Mouse (Mus musculus): ENCODE results near the gene Hoxb4. TPM values are rescaled to one million over a fixed set of nuclear protein-coding genes. Genes with fewer than 3 reads are reported as not detected.

The Hoxb4 gene
- 3.3 TPM for polyA plus RNA-seq (2015; fragmentation: Illumina TruSeq; extraction: RNeasy Lipid Tissue Mini Kit (QIAGEN cat#74804); ENCODE audit: insufficient read depth, low replicate concordance)

DNA sequence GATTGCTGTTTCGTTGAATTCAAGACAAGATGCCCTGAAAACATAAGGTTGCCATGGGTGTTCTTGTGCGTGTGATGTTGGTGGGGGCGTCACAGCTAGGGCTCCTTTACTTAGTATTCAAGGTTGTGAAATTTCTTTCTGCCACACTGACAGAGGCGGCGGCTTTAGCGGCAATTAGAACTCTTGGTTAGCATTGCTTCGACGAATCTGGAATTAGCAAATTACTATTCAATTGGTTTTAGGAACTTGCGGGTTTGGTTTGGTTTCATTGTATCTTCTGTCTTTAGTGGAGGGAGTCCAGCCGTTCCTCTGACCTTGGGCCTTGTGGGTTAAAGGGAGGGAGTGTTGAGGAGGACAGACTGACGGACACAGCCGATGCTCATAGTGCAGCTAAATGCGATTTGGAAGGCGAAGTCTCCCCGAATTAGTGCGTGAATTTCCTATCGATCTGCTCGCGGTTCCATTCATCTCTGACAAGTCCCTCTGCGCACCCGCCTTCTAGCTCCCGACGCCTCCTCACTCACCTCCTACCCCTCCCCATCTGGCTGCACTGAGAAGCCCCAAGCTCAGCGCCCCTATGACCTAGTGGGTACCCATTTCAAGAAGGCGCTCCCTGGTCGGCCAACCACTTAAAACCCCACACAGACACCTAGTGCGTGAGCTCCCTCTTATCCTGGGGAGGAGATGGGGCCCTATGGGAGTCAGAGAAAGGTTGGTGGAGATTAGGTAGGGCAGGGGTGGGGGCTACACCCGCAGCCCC lies at the start of gene Hoxb4:
Gene Hoxb4, plus strand, starts transcription at position 660 of the 760 bp plus-strand sequence.

DNA sequence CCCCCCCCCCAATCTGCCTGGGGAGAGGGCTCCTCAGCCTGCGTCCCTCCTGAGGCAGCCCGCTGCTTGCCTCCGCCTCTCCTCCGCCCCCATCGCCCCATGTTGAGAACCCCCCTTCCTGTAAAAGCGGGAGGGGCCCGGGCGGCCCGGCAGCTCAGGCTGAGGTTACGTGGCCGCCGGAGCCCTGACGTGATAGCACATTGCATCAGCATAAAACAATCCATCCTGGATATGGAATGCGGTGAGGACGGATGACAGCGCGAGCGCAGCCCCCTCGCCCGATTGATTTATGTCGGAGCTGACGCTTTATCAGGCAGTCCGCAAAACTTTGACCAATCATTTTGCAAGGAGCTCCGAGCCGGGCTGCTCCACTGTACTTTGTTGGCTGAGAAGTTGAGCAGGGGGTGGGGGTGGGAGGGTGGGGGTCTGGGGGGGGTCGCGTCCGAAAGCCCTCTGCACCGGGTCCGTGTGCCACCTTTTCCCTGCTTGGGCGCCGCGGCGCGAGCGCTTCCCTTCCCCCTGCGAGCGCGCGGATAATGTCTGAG lies 47.0 kb upstream of the Hoxb4 start, which contains the start of gene Hoxb9:
Gene Hoxb9, plus strand, starts transcription at position 462 of the 545 bp plus-strand sequence.

DNA sequence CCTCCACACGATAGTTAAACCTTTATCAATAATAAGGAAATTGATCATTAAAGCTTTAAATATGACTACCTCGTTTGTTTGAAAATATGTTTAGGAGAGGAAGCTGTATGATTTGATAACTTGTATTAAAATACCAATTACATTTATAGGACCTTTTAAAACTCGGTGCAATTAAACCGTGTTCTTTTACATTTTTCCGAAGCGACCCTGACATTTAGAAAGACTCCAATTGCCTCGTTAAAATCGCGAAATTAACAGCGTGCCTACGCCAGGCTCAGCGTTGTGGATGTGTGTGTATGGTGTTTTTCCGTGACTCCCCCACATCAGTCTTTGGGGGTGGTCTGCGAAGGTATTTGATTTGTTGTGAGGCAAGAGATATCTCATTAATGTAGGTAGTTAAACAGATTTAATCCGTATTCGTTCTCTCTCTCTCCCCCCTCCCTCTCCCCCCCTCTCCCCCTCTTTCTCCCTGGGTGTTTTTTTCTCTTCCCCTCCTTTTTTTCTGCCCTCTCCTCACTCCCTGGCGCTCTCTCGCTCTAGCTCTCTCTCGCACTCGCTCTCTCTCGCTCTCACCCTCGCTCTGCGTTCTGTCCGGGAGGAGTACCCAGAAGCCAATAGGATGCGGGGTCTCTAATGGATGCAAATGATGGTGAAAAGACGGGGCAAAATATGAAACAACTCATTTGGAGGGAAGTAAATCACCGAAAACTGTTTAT lies 36.1 kb upstream of the Hoxb4 start, which contains the start of gene Hoxb8:
Gene Hoxb8, plus strand, starts transcription at position 51 of the 716 bp plus-strand sequence.

DNA sequence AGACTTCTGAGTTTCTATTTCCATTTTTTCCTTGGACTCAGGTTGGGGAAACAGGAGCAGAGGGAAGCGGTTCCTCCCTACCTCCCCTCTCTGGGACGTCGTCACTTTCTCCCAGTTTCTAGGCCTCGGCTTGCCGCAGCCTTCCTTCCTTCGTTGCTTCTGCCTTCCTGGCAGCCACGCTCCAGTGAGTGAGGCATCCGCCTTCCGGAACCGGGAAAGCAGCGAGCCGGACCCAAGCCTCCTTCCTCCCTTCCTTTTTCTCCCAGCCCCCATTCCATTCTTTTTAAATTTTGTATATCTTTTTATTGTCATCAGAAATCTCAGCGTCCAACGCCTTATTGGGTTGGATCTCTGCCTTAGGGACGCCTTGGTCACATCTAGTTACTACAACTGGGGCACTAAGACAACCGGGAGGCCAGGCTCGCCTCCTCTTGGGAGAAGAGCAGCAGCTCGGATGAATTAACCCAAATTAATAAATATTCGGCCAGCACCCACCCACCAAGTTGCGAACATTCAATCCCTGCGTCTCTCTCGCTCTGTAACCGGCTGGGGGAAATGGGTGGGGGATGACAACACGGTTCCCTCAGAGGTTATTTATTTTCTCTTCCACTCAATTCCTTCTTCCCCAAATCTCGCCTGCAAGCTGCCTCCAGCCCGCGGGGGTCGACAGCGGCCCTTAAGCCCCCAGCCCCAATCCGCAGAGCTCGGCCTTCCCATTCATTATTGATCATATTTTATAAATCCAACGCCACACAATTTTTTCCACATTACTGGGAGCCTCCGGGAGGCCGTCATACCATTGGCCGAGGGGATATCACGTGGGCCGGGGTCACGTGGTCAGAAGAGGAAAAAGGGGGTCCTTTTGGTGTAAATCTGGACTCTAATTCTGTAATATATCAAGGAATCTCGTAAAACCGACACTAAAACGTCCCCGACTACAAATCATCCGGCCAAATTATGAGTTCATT lies 32.0 kb upstream of the Hoxb4 start, which contains the start of gene Hoxb7:
Gene Hoxb7, plus strand, starts transcription at position 853 of the 968 bp plus-strand sequence.

DNA sequence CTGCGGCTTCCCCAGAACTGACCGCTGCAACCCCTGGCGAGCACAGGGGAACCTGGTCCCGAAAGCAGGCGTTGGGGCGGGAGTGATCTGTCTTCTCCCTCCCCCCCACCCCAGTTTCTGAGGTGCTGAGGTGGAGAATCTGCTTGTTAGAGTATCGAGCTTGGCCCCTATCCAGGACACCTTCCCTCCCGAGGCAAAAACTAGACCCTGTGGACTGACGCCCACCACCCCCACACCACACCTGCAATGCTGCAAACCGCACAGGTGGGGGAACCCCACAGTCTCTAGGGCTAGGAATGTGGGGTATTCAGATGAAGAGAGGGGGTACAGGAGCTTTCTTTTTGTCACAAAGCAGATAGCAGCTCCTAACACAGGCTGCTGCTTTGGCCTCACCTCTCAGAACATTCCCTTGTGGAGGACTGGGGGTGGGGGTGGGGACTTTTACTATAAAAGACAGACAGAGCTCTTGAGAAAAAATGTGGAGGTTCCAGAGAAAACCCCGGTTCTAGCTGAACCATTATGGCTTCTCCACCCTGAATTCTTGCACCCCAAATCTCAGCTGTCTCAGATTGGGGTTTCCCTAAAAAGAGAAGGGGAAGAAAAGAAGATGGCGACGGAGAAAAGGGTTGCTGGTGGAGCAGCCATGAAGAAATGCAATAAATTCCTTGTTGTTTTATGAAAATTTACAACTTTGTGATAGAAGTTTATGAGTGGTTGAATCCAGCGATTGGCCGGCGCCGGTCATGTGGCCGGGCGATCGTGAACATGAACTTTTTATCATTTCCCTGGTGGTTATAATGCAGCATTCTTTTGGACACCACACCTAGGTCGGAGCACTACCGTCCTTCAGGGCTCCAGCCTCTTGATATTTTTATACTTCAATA lies 26.1 kb upstream of the Hoxb4 start, which contains the start of gene Hoxb6:
Gene Hoxb6, plus strand, starts transcription at position 796 of the 884 bp plus-strand sequence.

DNA sequence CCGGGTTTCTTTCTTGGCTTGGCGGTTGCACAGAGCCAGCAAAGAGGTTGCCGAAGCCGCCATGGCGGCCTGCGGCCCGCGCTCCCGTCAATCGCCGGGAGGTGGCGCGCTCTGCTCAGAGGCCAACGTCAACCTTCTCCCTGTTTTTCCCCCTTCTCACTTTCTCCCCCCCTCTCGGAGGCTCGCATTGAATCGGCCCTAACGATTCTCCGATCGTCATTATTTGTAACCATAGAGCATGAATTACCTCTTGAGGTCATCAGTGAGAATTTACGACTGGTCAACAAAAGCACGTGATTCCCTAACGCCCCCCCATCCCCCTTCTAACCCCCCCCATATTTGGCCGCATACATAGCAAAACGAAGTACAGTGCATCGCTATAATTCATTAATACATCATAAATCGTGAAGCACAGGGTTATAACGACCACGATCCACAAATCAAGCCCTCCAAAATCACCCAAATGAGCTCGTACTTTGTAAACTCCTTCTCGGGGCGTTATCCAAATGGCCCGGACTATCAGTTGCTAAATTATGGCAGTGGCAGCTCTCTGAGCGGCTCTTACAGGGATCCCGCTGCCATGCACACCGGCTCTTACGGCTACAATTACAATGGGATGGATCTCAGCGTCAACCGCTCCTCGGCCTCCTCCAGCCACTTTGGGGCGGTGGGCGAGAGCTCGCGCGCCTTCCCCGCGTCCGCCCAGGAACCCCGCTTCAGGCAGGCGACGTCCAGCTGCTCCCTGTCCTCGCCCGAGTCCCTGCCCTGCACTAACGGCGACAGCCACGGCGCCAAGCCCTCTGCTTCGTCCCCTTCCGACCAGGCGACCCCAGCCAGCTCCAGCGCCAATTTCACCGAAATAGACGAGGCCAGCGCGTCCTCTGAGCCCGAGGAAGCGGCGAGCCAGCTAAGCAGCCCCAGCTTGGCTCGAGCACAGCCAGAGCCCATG lies 14.6 kb upstream of the Hoxb4 start, which contains the start of gene Hoxb5:
Gene Hoxb5, plus strand, starts transcription at position 186 of the 949 bp plus-strand sequence.

DNA sequence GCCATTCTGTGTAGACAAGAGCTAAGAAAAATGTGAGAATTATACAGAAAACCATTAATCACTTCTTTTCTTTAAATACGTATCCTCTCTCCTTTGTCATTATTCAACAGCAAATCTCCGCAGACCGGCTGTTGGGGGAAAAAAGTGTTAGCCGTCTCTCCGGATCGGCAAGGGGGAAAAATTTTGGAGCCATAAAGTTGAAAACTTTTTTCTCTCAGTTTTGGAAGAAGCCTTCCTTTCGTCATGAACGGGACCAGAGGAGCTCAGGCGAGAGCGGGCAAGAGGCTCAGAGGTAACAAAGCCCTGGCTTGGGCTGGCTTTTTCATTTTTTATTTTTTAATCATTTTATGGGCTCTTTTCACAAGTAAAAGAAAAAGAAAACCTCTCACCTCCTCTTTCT lies 5.1 kb downstream of the Hoxb4 start, which contains the start of gene Hoxb3:
Gene Hoxb3, plus strand, starts transcription at position 173 of the 400 bp plus-strand sequence.

DNA sequence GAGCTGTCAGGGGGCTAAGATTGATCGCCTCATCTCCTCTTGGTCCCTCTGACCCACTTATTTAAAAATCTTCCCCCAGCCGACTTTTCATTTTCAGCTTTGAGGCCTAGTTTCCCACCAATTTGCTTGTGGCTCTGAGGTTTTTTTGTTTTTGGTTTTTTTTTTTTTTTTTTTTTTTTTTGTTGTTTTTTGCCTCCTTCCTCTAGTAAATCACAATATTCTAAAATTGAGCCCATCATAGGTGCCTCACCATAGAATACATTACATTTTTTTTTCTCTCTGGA lies 32.2 kb downstream of the Hoxb4 start, which contains the start of gene Hoxb2:
Gene Hoxb2, plus strand, starts transcription at position 185 of the 284 bp plus-strand sequence.

DNA sequence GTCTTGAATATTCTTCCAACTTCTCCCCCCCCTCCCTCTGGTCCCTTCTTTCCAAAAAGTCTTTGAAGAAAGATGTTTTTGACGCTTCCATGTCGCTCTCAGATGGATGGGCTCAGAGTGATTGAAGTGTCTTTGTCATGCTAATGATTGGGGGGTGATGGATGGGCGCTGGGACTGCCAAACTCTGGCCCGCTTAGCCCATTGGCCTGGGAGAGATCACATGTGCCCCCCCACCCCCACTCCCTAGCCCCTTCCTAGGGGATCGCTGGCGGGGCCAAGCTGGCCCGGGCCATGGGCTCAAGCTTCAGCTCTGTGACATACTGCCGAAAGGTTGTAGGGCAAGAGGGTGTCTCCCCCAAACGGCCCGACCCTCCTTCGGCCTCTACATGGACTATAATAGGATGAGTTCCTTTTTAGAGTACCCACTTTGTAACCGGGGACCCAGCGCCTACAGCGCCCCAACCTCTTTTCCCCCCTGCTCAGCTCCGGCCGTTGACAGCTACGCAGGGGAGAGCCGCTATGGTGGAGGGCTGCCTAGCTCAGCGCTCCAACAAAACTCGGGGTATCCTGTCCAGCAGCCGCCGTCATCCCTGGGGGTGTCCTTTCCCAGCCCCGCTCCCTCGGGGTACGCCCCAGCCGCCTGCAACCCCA lies 47.5 kb downstream of the Hoxb4 start, which contains the start of gene Hoxb1:
Gene Hoxb1, plus strand, starts transcription at position 312 of the 651 bp plus-strand sequence.

Other genes starting within 250 kb of the Hoxb4 start
- 55.6 TPM for gene Atp5g1, start 242.6 kb upstream of the Hoxb4 start, polyA plus RNA-seq (2015; fragmentation: Illumina TruSeq; extraction: RNeasy Lipid Tissue Mini Kit (QIAGEN cat#74804); ENCODE audit: insufficient read depth, low replicate concordance)
- not detected for gene Calcoco2, start 206.3 kb upstream of the Hoxb4 start, polyA plus RNA-seq (2015; fragmentation: Illumina TruSeq; extraction: RNeasy Lipid Tissue Mini Kit (QIAGEN cat#74804); ENCODE audit: insufficient read depth, low replicate concordance)
- gene Ttll6, start 184.5 kb upstream of the Hoxb4 start, polyA plus RNA-seq (2015; fragmentation: Illumina TruSeq; extraction: RNeasy Lipid Tissue Mini Kit (QIAGEN cat#74804); ENCODE audit: insufficient read depth, low replicate concordance): not detected
- not detected for gene Hoxb13, start 124.0 kb upstream of the Hoxb4 start, polyA plus RNA-seq (2015; fragmentation: Illumina TruSeq; extraction: RNeasy Lipid Tissue Mini Kit (QIAGEN cat#74804); ENCODE audit: insufficient read depth, low replicate concordance)
- 0.79 TPM for gene Hoxb9, start 46.8 kb upstream of the Hoxb4 start, polyA plus RNA-seq (2015; fragmentation: Illumina TruSeq; extraction: RNeasy Lipid Tissue Mini Kit (QIAGEN cat#74804); ENCODE audit: insufficient read depth, low replicate concordance)
- 0.17 TPM for gene Hoxb8, start 36.4 kb upstream of the Hoxb4 start, polyA plus RNA-seq (2015; fragmentation: Illumina TruSeq; extraction: RNeasy Lipid Tissue Mini Kit (QIAGEN cat#74804); ENCODE audit: insufficient read depth, low replicate concordance)
- gene Hoxb7, start 31.6 kb upstream of the Hoxb4 start, polyA plus RNA-seq (2015; fragmentation: Illumina TruSeq; extraction: RNeasy Lipid Tissue Mini Kit (QIAGEN cat#74804); ENCODE audit: insufficient read depth, low replicate concordance): 1.9 TPM
- gene Hoxb6, start 25.8 kb upstream of the Hoxb4 start, polyA plus RNA-seq (2015; fragmentation: Illumina TruSeq; extraction: RNeasy Lipid Tissue Mini Kit (QIAGEN cat#74804); ENCODE audit: insufficient read depth, low replicate concordance): 0.43 TPM
- 0.37 TPM for gene Hoxb5, start 14.9 kb upstream of the Hoxb4 start, polyA plus RNA-seq (2015; fragmentation: Illumina TruSeq; extraction: RNeasy Lipid Tissue Mini Kit (QIAGEN cat#74804); ENCODE audit: insufficient read depth, low replicate concordance)
- gene Hoxb3, start 5.1 kb downstream of the Hoxb4 start, polyA plus RNA-seq (2015; fragmentation: Illumina TruSeq; extraction: RNeasy Lipid Tissue Mini Kit (QIAGEN cat#74804); ENCODE audit: insufficient read depth, low replicate concordance): 1.9 TPM
- 0.69 TPM for gene Hoxb2, start 32.3 kb downstream of the Hoxb4 start, polyA plus RNA-seq (2015; fragmentation: Illumina TruSeq; extraction: RNeasy Lipid Tissue Mini Kit (QIAGEN cat#74804); ENCODE audit: insufficient read depth, low replicate concordance)
- not detected for gene Hoxb1, start 47.5 kb downstream of the Hoxb4 start, polyA plus RNA-seq (2015; fragmentation: Illumina TruSeq; extraction: RNeasy Lipid Tissue Mini Kit (QIAGEN cat#74804); ENCODE audit: insufficient read depth, low replicate concordance)
- 74.8 TPM for gene Skap1, start 146.3 kb downstream of the Hoxb4 start, polyA plus RNA-seq (2015; fragmentation: Illumina TruSeq; extraction: RNeasy Lipid Tissue Mini Kit (QIAGEN cat#74804); ENCODE audit: insufficient read depth, low replicate concordance)

All from spleen, adult 10 weeks (tissue).